Comparison of ENCODE assay signal across 23 mouse cellular contexts in the genomic region with DNA sequence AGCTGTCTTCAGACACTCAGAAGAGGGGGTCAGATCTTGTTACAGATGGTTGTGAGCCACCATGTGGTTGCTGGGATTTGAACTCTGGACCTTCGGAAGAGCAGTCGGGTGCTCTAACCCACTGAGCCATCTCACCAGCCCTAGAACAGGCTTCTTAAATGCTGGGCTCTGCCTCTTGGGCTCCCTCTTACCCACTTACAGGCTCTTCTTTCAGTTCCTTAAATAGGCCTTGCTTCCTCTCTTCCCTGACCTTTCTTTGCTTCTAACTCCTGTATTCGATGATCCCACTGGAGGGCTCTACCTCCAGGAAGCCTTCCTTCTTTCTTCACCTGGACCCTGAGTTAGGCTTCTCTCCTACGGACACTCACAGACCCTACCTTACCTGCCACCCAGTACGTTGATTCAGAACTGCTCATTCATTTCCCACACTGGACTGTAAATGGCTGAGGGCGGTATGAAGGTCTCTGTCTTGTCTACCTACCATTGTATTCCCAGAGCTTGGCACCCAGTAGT. TPM values are rescaled to one million over a fixed set of nuclear protein-coding genes. Genes with fewer than 3 reads are reported as not detected.
A peak's percentile ranks its signal among the peaks of the same experiment; 100 is the strongest.
DNase-seq lines count a peak whose midpoint lies in the region; ATAC-seq and TF ChIP-seq lines count a peak whose summit lies in the region.
"Had no signal": no experiment of that assay in that cellular context is flagged by ENCODE, and none has a peak within 500 bp of the region (broad histone marks: within the 10 kb centered on the region; RNA-seq: fewer than 3 reads in every experiment).

No protein-coding gene starts in this region.

- TF ChIP-seq POLR2A in liver, adult 2 months (IDR thresholded peaks at IDR 0.05; ENCODE audit: extremely low read depth, insufficient read depth, low read length): no peak
- TF ChIP-seq POLR2A in bone marrow macrophage, adult 2 months (IDR thresholded peaks at IDR 0.05; ENCODE audit: borderline replicate concordance, low read depth, low read length): no peak

- 82% methylated on average over 6 of the region's 6 CpGs for WGBS in liver, adult 2 months
- WGBS in liver, embryonic 11.5 days: 79% methylated on average over 6 of the region's 6 CpGs

- no peaks in the 10 kb centered on the region for H3K27me3 ChIP-seq in liver, adult 2 months (ENCODE audit: control insufficient read depth, insufficient read depth, low read length)
- H3K27me3 ChIP-seq in liver, embryonic 11.5 days (replicated peaks; ENCODE audit: control insufficient read depth, insufficient read depth, low read length): no peaks in the 10 kb centered on the region
- H3K27me3 ChIP-seq: neural tube, embryonic 15.5 days had no signal

- no peak overlapping the region for H3K4me3 ChIP-seq in liver, adult 2 months (ENCODE audit: insufficient read depth, low read depth, low read length)
- no peak overlapping the region for H3K4me3 ChIP-seq in liver, embryonic 11.5 days (ENCODE audit: low read depth, low read length)
- H3K4me3 ChIP-seq in bone marrow macrophage, adult 2 months (ENCODE audit: insufficient read depth, low read length): no peak overlapping the region
- H3K4me3 ChIP-seq: hindbrain, embryonic 13.5 days; myocyte; neural tube, embryonic 15.5 days had no signal

- peak overlapping the region; percentile 27 for H3K27ac ChIP-seq in liver, adult 2 months (replicated peaks; ENCODE audit: insufficient read depth, low read depth, low read length)
- no peak overlapping the region for H3K27ac ChIP-seq in liver, embryonic 11.5 days (ENCODE audit: low read depth, low read length)
- H3K27ac ChIP-seq in bone marrow macrophage, adult 2 months (ENCODE audit: insufficient read depth, low read depth, low read length): peak overlapping the region; percentile 54
- H3K27ac ChIP-seq: hindbrain, embryonic 13.5 days; macrophage; neural tube, embryonic 15.5 days had no signal

- no peak for TF ChIP-seq CTCF in liver, adult 2 months (IDR thresholded peaks at IDR 0.05; ENCODE audit: low read depth, low read length)
- no peak for TF ChIP-seq CTCF in bone marrow macrophage, adult 2 months (IDR thresholded peaks at IDR 0.05; ENCODE audit: low read depth, low read length)

- H3K9ac ChIP-seq in liver, adult 2 months (ENCODE audit: low read depth, low read length): no peak overlapping the region
- H3K9ac ChIP-seq in liver, embryonic 11.5 days (ENCODE audit: low read depth, low read length): no peak overlapping the region
- H3K9ac ChIP-seq: forebrain, postnatal 0 days; hindbrain, embryonic 13.5 days; neural tube, embryonic 15.5 days had no signal

- peak; percentile 90 for DNase-seq in heart, adult 11 months
- DNase-seq in heart, adult 9 months (ENCODE audit: low spot score in 2 of 2): no peak
- DNase-seq in liver, adult 2 months (ENCODE audit: extremely low read depth, low read depth, low spot score): peak; percentile 17
- DNase-seq in liver, embryonic 11.5 days (ENCODE audit: low spot score): no peak
- no peak for DNase-seq in gastrocnemius, postnatal 25 days
- DNase-seq in cerebellum, postnatal 4 days (ENCODE audit: low spot score in 2 of 2): no peak
- DNase-seq: cerebellum, postnatal 10 days; embryo, embryonic 11 days; kidney, adult 9 months; kidney, postnatal 25 days; layer of hippocampus, adult 9-11 months; lung, adult 18-20 months; midbrain, embryonic 14.5 days; spleen, adult 18-20 months; thymus, adult 18-20 months; thymus, postnatal 4 days had no signal

- peaks cover 5% of the 10 kb centered on the region; the same call in 1 of the 2 replicates for H3K4me1 ChIP-seq in liver, adult 2 months (ENCODE audit: control insufficient read depth, insufficient read depth, low read length)
- peaks cover 26% of the 10 kb centered on the region for H3K4me1 ChIP-seq in liver, embryonic 11.5 days (replicated peaks; ENCODE audit: control insufficient read depth, insufficient read depth, low read length)
- peaks cover 22% of the 10 kb centered on the region for H3K4me1 ChIP-seq in bone marrow macrophage, adult 2 months (ENCODE audit: control insufficient read depth, insufficient read depth, low read length)

- no peak overlapping the region for H3K4me2 ChIP-seq in liver, embryonic 11.5 days
- H3K4me2 ChIP-seq: hindbrain, embryonic 13.5 days; neural tube, embryonic 15.5 days had no signal

- no peaks in the 10 kb centered on the region for H3K36me3 ChIP-seq in liver, adult 2 months (ENCODE audit: control insufficient read depth, insufficient read depth, low read length)
- H3K36me3 ChIP-seq in liver, embryonic 11.5 days (ENCODE audit: control insufficient read depth, insufficient read depth, low read length): no peaks in the 10 kb centered on the region
- H3K36me3 ChIP-seq: hindbrain, embryonic 13.5 days; neural tube, embryonic 15.5 days had no signal

- no peaks in the 10 kb centered on the region for H3K9me3 ChIP-seq in liver, embryonic 11.5 days (ENCODE audit: control insufficient read depth, low read length)
- H3K9me3 ChIP-seq: hindbrain, embryonic 13.5 days; neural tube, embryonic 15.5 days had no signal

- no peak for ATAC-seq in liver, embryonic 11.5 days (replicated peaks; ENCODE audit: low FRiP score)
- peak; percentile 51 for ATAC-seq in monocyte, adult 5-6 weeks (replicated peaks; ENCODE audit: insufficient number of reproducible peaks, low FRiP score, low TSS enrichment, poor library complexity, severe bottlenecking)

- no peaks in the 10 kb centered on the region for H3K79me2 ChIP-seq in liver, adult 2 months (ENCODE audit: control insufficient read depth, insufficient read depth, low read length)

RNA-seq across cellular contexts. Expression of a gene that starts 12.9 kb away (rescaled TPM):
- 21.4 and 22.7 TPM in 2 replicates for total RNA-seq in liver, adult 2 months (2014; rRNA removed)
- 31.0 and 32.2 TPM in 2 replicates for polyA plus RNA-seq in liver, adult 2 months (2012; rRNA removed)
- 9.7 and 10.9 TPM in 2 replicates for polyA plus RNA-seq in liver, embryonic 11.5 days (2014; fragmentation: Nextera tagmentation; extraction: Ambion mirVana)
- 8.8 and 9.9 TPM in 2 replicates for polyA plus RNA-seq in bone marrow macrophage, adult 2 months (2012; ENCODE audit: insufficient read depth, insufficient read length, missing spikeins)
- total RNA-seq in monocyte, adult 5-6 weeks (2017): 1.4 to 6.2 TPM (median 2.8 TPM) in 3 replicates
- total RNA-seq in gastrocnemius, postnatal 25 days (2021): 1 to 10 TPM; 1.2 to 1.4 TPM

RNA-seq across cellular contexts. Expression of a gene that starts 33.1 kb away (rescaled TPM):
- total RNA-seq in liver, adult 2 months (2014; rRNA removed): 9.1 and 10.2 TPM in 2 replicates
- polyA plus RNA-seq in liver, adult 2 months (2012; rRNA removed): 0.90 and 1.2 TPM in 2 replicates
- 3.0 and 3.9 TPM in 2 replicates for polyA plus RNA-seq in liver, embryonic 11.5 days (2014; fragmentation: Nextera tagmentation; extraction: Ambion mirVana)
- 0.87 and 1.8 TPM in 2 replicates for polyA plus RNA-seq in bone marrow macrophage, adult 2 months (2012; ENCODE audit: insufficient read depth, insufficient read length, missing spikeins)
- total RNA-seq in monocyte, adult 5-6 weeks (2017): 0.53 to 2.0 TPM (median 1.0 TPM) in 3 replicates
- total RNA-seq in gastrocnemius, postnatal 25 days (2021): 1 to 10 TPM; 8.6 TPM

Comparison
In these comparisons a context has a peak if more than half of its experiments do, and no peak if none do; other contexts are left out.
1. DNase-seq: peak in heart, adult 11 months (single experiment) and liver, adult 2 months (single experiment); none in heart, adult 9 months (0 of 2), liver, embryonic 11.5 days (single experiment), gastrocnemius, postnatal 25 days (single experiment) and cerebellum, postnatal 4 days (0 of 2).